Comparison of ENCODE assay signal across 8 mouse cellular contexts in genomic region chr5:99274119-99274563, GRCm38 (mm10).
DNase-seq lines count a peak whose midpoint lies in the region; ATAC-seq and TF ChIP-seq lines count a peak whose summit lies in the region.

No protein-coding gene starts in this region.

- no peak overlapping the region for H3K4me3 ChIP-seq in lung, embryonic 14.5 days (ENCODE audit: low read depth, low read length)
- H3K4me3 ChIP-seq in lung, adult 2 months (replicated peaks; ENCODE audit: extremely low read depth, low read depth, low read length): no peak overlapping the region
- no peak overlapping the region for H3K4me3 ChIP-seq in hindbrain, embryonic 12.5 days
- H3K4me3 ChIP-seq in neural tube, embryonic 13.5 days: no peak overlapping the region

- peak; percentile 7 to 16 for DNase-seq in cerebellum, adult 18-20 months
- peak; percentile 35 for DNase-seq in lung, embryonic 14.5 days
- no peak for DNase-seq in lung, adult 2 months
- no peak for DNase-seq in gastrocnemius, postnatal 4 days (ENCODE audit: low spot score in 2 of 2)
- no peak for DNase-seq in thymus, postnatal 36 days

- no peaks in the 10 kb centered on the region for H3K9me3 ChIP-seq in lung, embryonic 14.5 days (ENCODE audit: low read depth, low read length)
- no peaks in the 10 kb centered on the region for H3K9me3 ChIP-seq in hindbrain, embryonic 12.5 days (replicated peaks)
- no peaks in the 10 kb centered on the region for H3K9me3 ChIP-seq in neural tube, embryonic 13.5 days

- WGBS in lung, embryonic 14.5 days: 44% methylated on average over 12 of the region's 12 CpGs
- WGBS in lung, adult 2 months: 57% methylated on average over 12 of the region's 12 CpGs
- WGBS in hindbrain, embryonic 12.5 days: 34% methylated on average over 12 of the region's 12 CpGs
- WGBS in neural tube, embryonic 13.5 days: 23% methylated on average over 12 of the region's 12 CpGs

- H3K9ac ChIP-seq in lung, embryonic 14.5 days: no peak overlapping the region
- no peak overlapping the region; the same call in 1 of the 2 replicates for H3K9ac ChIP-seq in hindbrain, embryonic 12.5 days
- 0 out of 2 replicates have a peak overlapping the region, but pooled peaks have one; percentile 22 for H3K9ac ChIP-seq in neural tube, embryonic 13.5 days

- no peak for TF ChIP-seq CTCF in lung, embryonic 14.5 days (IDR thresholded peaks at IDR 0.05; ENCODE audit: low read depth)
- no peak for TF ChIP-seq CTCF in lung, adult 2 months (IDR thresholded peaks at IDR 0.05; ENCODE audit: insufficient read depth, low read length)

- no peak overlapping the region for H3K27ac ChIP-seq in lung, embryonic 14.5 days (ENCODE audit: low read depth)
- H3K27ac ChIP-seq in hindbrain, embryonic 12.5 days: peak overlapping the region; percentile 60
- H3K27ac ChIP-seq in neural tube, embryonic 13.5 days (replicated peaks): peak overlapping the region; percentile 79

- H3K36me3 ChIP-seq in lung, embryonic 14.5 days (ENCODE audit: insufficient read depth): no peaks in the 10 kb centered on the region
- no peaks in the 10 kb centered on the region for H3K36me3 ChIP-seq in hindbrain, embryonic 12.5 days
- H3K36me3 ChIP-seq in neural tube, embryonic 13.5 days: no peaks in the 10 kb centered on the region

- no peaks in the 10 kb centered on the region for H3K27me3 ChIP-seq in lung, embryonic 14.5 days (ENCODE audit: insufficient read depth, low read length)
- 0 out of 2 replicates have a peak, but pooled peaks cover 5% of the 10 kb centered on the region for H3K27me3 ChIP-seq in hindbrain, embryonic 12.5 days
- no peaks in the 10 kb centered on the region for H3K27me3 ChIP-seq in neural tube, embryonic 13.5 days

- no peak for ATAC-seq in cerebellum, adult (ENCODE audit: insufficient number of reproducible peaks, low FRiP score, low TSS enrichment)
- no peak for ATAC-seq in lung, embryonic 14.5 days (ENCODE audit: insufficient read depth)
- peak; percentile 93 for ATAC-seq in hindbrain, embryonic 12.5 days (ENCODE audit: low FRiP score)
- peak; percentile 81 for ATAC-seq in neural tube, embryonic 13.5 days (ENCODE audit: low read depth)

- H3K4me1 ChIP-seq in lung, embryonic 14.5 days (ENCODE audit: insufficient read depth): no peaks in the 10 kb centered on the region
- H3K4me1 ChIP-seq in lung, adult 2 months (ENCODE audit: control insufficient read depth, insufficient read depth, low read length): no peaks in the 10 kb centered on the region; the same call in 1 of the 2 replicates
- peaks cover 18% of the 10 kb centered on the region for H3K4me1 ChIP-seq in hindbrain, embryonic 12.5 days
- peaks cover 38% of the 10 kb centered on the region for H3K4me1 ChIP-seq in neural tube, embryonic 13.5 days (replicated peaks)

- H3K4me2 ChIP-seq in lung, embryonic 14.5 days: no peak overlapping the region
- 0 out of 2 replicates have a peak overlapping the region, but pooled peaks have one; percentile 11 for H3K4me2 ChIP-seq in hindbrain, embryonic 12.5 days (replicated peaks)
- no peak overlapping the region for H3K4me2 ChIP-seq in neural tube, embryonic 13.5 days

- TF ChIP-seq POLR2A in lung, adult 2 months (IDR thresholded peaks at IDR 0.05; ENCODE audit: borderline replicate concordance, extremely low read depth, low read depth, low read length): no peak

Comparison
In these comparisons a context has a peak if more than half of its experiments do, and no peak if none do; other contexts are left out.
1. DNase-seq: peak in cerebellum, adult 18-20 months (2 of 2) and lung, embryonic 14.5 days (single experiment); none in lung, adult 2 months (single experiment), gastrocnemius, postnatal 4 days (0 of 2) and thymus, postnatal 36 days (0 of 2).
2. ATAC-seq: peak in hindbrain, embryonic 12.5 days (single experiment) and neural tube, embryonic 13.5 days (single experiment); none in cerebellum, adult (single experiment) and lung, embryonic 14.5 days (single experiment).